Mouse (Mus musculus): ENCODE results near the gene Colgalt2.

The Colgalt2 gene

GRCm38 (mm10) chr1:152538817-152539216 is 139.2 kb downstream of the Colgalt2 start:
- no peak for DNase-seq

- DNase-seq = no peak
These were observed 140.8 kb downstream of the Colgalt2 start for GRCm38 (mm10) chr1:152540304-152540887.

GRCm38 (mm10) chr1:152542747-152543378 is 143.2 kb downstream of the Colgalt2 start:
- no peak for DNase-seq

DNA sequence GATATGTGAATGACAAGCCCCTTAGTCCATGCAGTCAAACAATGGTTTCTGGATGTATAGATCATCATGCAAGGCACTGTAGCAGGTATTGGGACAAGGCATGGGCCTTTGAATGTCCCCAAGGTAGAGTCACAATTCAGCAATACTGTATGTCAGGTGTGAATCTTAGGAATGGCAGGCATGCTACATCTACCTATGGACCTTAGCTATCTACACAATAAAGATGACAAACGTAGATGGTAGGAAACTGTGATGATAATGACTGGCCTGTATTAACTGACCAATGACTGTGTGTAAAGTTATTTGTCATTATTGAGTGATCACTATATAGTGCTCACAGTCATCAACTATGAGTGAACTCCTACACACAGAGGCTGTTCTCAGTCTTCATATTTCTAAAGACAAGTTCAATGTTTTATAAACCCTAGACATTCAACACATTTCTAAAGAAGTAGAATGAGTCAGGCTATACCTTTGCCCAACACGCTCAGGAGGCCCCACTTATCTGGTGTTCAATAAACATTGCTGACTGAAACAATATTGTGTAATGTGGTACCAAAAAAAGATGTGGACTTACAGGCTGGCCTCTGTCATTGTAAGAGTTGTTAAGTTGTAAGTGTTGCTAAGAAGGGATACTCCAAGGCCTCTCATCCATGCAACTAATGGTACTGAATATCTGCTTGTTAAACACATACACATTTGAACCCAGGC is 144.0 kb downstream of the Colgalt2 start:
- no peak for DNase-seq

GRCm38 (mm10) chr1:152549061-152549738 is 149.6 kb downstream of the Colgalt2 start:
- DNase-seq = no peak

DNA sequence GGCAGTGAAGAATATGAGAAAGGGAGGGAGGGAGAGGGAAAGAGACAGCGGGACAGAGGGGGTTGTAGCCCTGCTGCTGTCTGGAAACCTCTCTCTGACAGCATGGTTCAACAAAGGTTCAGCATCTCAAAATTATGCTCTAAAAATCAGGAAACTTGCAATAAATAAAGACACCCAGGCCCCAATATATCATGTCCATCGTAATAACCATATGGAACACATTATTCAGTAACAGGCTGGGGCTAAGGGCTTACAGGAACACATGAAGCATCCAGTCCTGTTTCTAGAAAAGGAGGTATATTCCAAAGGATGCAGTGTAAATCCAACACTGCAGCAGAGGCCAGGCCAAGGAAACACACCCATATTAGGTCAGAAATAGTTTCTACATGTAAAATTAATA is 150.9 kb downstream of the Colgalt2 start:
- no peak for DNase-seq

GRCm38 (mm10) chr1:152550973-152551372 is 151.3 kb downstream of the Colgalt2 start:
- no peak for DNase-seq

- no peak for DNase-seq
These were observed 154.4 kb downstream of the Colgalt2 start for GRCm38 (mm10) chr1:152553912-152554547.

DNA sequence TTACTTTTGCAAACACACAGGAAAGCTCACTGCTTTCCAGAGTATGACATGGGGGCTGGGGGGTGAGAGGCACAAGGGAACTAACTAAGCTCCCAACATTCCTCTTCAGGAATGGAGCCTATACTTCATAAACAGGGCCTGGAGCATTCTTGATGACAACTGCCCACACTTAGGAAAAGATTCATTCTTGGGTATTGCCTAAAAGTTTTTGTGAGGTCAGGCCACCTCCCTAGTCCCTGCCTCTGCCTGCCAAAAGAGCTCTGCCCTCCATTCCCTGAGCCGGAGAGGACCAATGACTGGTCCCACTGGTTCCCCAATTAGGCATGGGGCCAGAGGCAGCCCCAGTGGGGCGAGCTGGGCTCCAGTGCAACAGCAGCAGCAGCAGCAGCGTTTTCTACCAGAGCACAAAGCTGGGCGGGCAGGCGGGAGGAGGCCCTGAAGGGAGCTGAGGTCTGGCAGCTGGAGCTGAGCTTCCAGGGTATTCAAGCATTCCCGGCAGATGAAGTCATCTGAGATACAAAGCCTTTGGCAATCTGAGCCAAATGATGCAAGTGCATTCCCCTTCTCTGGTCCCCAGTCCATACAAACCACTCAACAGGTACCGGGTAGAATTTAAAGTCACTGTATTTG is 156.4 kb downstream of the Colgalt2 start:
- DNase-seq = peak; percentile 38

GRCm38 (mm10) chr1:152556576-152557281 is 157.1 kb downstream of the Colgalt2 start:
- DNase-seq = no peak
